In genomic region chr9:51441773-51442381, GRCm38 (mm10) we compare ENCODE assay signal across 9 mouse cellular contexts.
DNase-seq lines count a peak whose midpoint lies in the region; TF ChIP-seq lines count a peak whose summit lies in the region.
"Had no signal": no experiment of that assay in that cellular context is flagged by ENCODE, and none has a peak within 500 bp of the region (broad histone marks: within the 10 kb centered on the region; RNA-seq: fewer than 3 reads in every experiment).

No protein-coding gene starts in this region.

- H3K4me3 ChIP-seq in olfactory bulb, adult 2 months (ENCODE audit: insufficient read depth, low read depth, low read length) = no peak overlapping the region

- peak; percentile 87 for DNase-seq in heart, adult 11 months
- no peak for DNase-seq in heart, adult 8-10 months (ENCODE audit: low spot score)
- DNase-seq in frontal cortex, postnatal 14 days (ENCODE audit: low spot score in 2 of 2) = peak; percentile 35 to 67
- DNase-seq in layer of hippocampus, postnatal 36 days = peak; percentile 11 to 32
- no peak for DNase-seq in c-Kit-positive CD71-positive TER-119-positive erythroid progenitor cells, embryonic 14.5 days (ENCODE audit: low spot score)
- DNase-seq in adrenal gland, adult 8-10 months = no peak
- no peak for DNase-seq in urinary bladder, adult 18-20 months (ENCODE audit: low spot score in 2 of 2)

- H3K4me1 ChIP-seq in olfactory bulb, adult 2 months (ENCODE audit: control insufficient read depth, insufficient read depth, low read length) = peaks cover 3% of the 10 kb centered on the region

- H3K27ac ChIP-seq in olfactory bulb, adult 2 months (ENCODE audit: insufficient read depth, low read depth, low read length) = peak overlapping the region; percentile 85
- H3K27ac ChIP-seq: macrophage had no signal

- no peak for TF ChIP-seq CTCF in olfactory bulb, adult 2 months (IDR thresholded peaks at IDR 0.05; ENCODE audit: insufficient read depth, low read depth, low read length)

- no peak for TF ChIP-seq POLR2A in olfactory bulb, adult 2 months (IDR thresholded peaks at IDR 0.05; ENCODE audit: insufficient read depth, low read depth, low read length)

- 15% methylated on average over 5 of the region's 5 CpGs for WGBS in olfactory bulb, adult 2 months

Comparison
In these comparisons a context has a peak if more than half of its experiments do, and no peak if none do; other contexts are left out.
1. DNase-seq: peak in heart, adult 11 months (single experiment), frontal cortex, postnatal 14 days (2 of 2) and layer of hippocampus, postnatal 36 days (2 of 2); none in heart, adult 8-10 months (single experiment), c-Kit-positive CD71-positive TER-119-positive erythroid progenitor cells, embryonic 14.5 days (single experiment), adrenal gland, adult 8-10 months (single experiment) and urinary bladder, adult 18-20 months (0 of 2).